Mouse (Mus musculus): ENCODE measurements around the gene Efhc1.

- TF ChIP-seq CTCF (conservative IDR thresholded peaks at IDR 0.05 in 1 of 2, IDR thresholded peaks at IDR 0.05 in 1 of 2; ENCODE audit: low read depth in 2 of 2, low read length in 2 of 2) (no peak), TCF12 (IDR thresholded peaks at IDR 0.05; ENCODE audit: low read depth, low read length) (no peak), MAZ (IDR thresholded peaks at IDR 0.05; ENCODE audit: low read depth, low read length) (no peak), POLR2A (IDR thresholded peaks at IDR 0.05; ENCODE audit: low read depth, low read length) (no peak)
Measured at GRCm38 (mm10) chr1:20905501-20906127, 45.8 kb upstream of the Efhc1 start.
